Mouse (Mus musculus) heart, embryonic 12.5 days (tissue): Measurements from ENCODE around the gene Tmem17. TPM values are rescaled to one million over a fixed set of nuclear protein-coding genes. Genes with fewer than 3 reads are reported as not detected.

ENCODE experiments used
- ATAC-seq: fragments of 200-750 bp; cut with Nextera tagmentation; 2 replicates; pipeline ENCODE4 v1.8.0; 2017; ENCODE audit warnings: moderate TSS enrichment, moderate library complexity; ENCODE audit not compliant: insufficient number of reproducible peaks, low FRiP score
- H3K27ac ChIP-seq: fragments of 300-500 bp; sonication (generic); 2 replicates; pipeline ENCODE4 v1.5.1; 2016; ENCODE audit warnings: mild to moderate bottlenecking, moderate library complexity; ENCODE audit not compliant: poor library complexity, severe bottlenecking
- H3K27me3 ChIP-seq: fragments of 300-500 bp; sonication (generic); replicated peaks from 2 replicates; pipeline ENCODE4 v1.6.1; 2016; ENCODE audit warnings: mild to moderate bottlenecking, moderate library complexity
- H3K36me3 ChIP-seq: fragments of 300-500 bp; sonication (generic); 2 replicates; pipeline ENCODE4 v1.6.1; 2016; ENCODE audit warnings: mild to moderate bottlenecking, moderate library complexity
- H3K4me1 ChIP-seq: fragments of 300-500 bp; sonication (generic); replicated peaks from 2 replicates; pipeline ENCODE4 v1.6.1; 2016; ENCODE audit warnings: mild to moderate bottlenecking
- H3K4me2 ChIP-seq: fragments of 300-500 bp; sonication (generic); 2 replicates; pipeline ENCODE4 v1.6.1; 2016; ENCODE audit warnings: mild to moderate bottlenecking, moderate library complexity
- H3K4me3 ChIP-seq: fragments of 300-500 bp; sonication (generic); 2 replicates; pipeline ENCODE4 v1.5.1; 2016; ENCODE audit warnings: mild to moderate bottlenecking
- H3K9ac ChIP-seq: fragments of 300-500 bp; sonication (generic); 2 replicates; pipeline ENCODE4 v1.6.1; 2016; ENCODE audit warnings: mild to moderate bottlenecking, moderate library complexity
- H3K9me3 ChIP-seq: fragments of 300-500 bp; sonication (generic); replicated peaks from 2 replicates; pipeline ENCODE4 v1.6.1; 2016; ENCODE audit warnings: mild to moderate bottlenecking, moderate library complexity
- WGBS: fragments of 180-500 bp; shearing (Covaris S2); methylation state at CpG from one replicate; pipeline ENCODE4 v1.1.7; 2016; 5-methylcytosine and 5-hydroxymethylcytosine counted together
- polyA plus RNA-seq: library from polyadenylated mRNA; unstranded; fragments of >200 nt; fragmentation: Nextera tagmentation; extraction: Ambion mirVana; gene quantifications from 2 replicates; pipeline ENCODE4 v1.2.1, GENCODE M21; 2016

Tmem17 gene
- polyA plus RNA-seq, 1 experiment from 2014 or later = 10.8 TPM

DNA sequence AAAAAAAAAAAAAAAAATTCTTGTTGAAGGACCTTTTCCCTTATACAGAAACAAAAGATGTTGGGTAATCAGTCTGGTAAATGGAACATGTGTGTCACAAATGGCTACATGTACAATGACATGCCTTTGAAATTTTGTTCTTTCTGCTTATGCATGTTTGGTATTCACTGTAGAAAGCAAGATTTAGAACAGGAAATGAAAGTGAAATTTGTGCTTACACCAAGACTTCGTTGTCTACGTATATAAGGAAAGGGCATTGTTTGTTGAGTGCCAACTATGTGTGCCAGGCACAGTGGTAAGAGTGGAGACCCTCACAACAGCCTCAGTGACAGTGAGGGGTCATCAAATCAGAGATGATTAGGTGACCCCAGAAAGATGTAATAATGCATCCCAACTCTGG is 3.2 kb downstream of the Tmem17 start:
- Histone ChIP-seq H3K9me3 (0 out of 2 replicates have a peak, but pooled peaks cover 4% of the 10 kb centered on the region), H3K27ac (no peak overlapping the region), H3K4me1 (no peaks in the 10 kb centered on the region), H3K9ac (no peak overlapping the region), H3K36me3 (peaks cover 19% of the 10 kb centered on the region), H3K4me3 (no peak overlapping the region), H3K27me3 (no peaks in the 10 kb centered on the region), H3K4me2 (no peak overlapping the region)
- 94% methylated on average over 2 of the region's 2 CpGs for WGBS
- no peak for ATAC-seq

DNA sequence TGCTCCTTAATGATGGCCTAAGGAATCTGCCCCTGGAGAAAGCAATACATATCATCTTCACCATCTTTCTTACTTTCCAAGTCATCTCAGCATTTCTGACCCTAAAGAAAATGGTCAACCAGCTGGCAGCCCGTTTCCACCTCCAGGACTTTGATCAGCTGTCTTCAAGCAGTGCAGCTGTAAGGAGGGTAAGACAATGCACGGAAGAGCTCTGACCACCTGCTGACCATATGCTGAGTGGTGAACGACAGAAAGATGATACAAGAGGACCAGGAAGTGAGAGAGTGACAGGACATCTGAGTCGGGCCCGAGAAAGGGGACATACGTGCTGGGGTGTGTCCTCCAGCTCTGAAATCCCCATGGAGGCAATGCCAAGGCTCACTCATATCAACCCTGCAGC is 6.6 kb downstream of the Tmem17 start:
- H3K4me2 ChIP-seq = no peak overlapping the region
- 82% methylated on average over 6 of the region's 6 CpGs for WGBS

GRCm38 (mm10) chr11:22520251-22520650 is 8.4 kb downstream of the Tmem17 start:
- Histone ChIP-seq H3K9me3 (0 out of 2 replicates have a peak, but pooled peaks cover 7% of the 10 kb centered on the region), H3K36me3 (peaks cover 25% of the 10 kb centered on the region), H3K9ac (no peak overlapping the region), H3K27ac (no peak overlapping the region), H3K27me3 (no peaks in the 10 kb centered on the region), H3K4me1 (no peaks in the 10 kb centered on the region), H3K4me3 (no peak overlapping the region), H3K4me2 (no peak overlapping the region)
- 83% methylated on average over 4 of the region's 4 CpGs for WGBS
- ATAC-seq = no peak

More for the DNA sequence above, 6.6 kb downstream of the Tmem17 start:
- peaks cover 25% of the 10 kb centered on the region for H3K36me3 ChIP-seq
- ATAC-seq = no peak
- H3K9me3 ChIP-seq = 0 out of 2 replicates have a peak, but pooled peaks cover 7% of the 10 kb centered on the region
- H3K27ac ChIP-seq = no peak overlapping the region
- no peak overlapping the region for H3K9ac ChIP-seq
- no peaks in the 10 kb centered on the region for H3K27me3 ChIP-seq
- no peak overlapping the region for H3K4me3 ChIP-seq
- H3K4me1 ChIP-seq = no peaks in the 10 kb centered on the region

DNA sequence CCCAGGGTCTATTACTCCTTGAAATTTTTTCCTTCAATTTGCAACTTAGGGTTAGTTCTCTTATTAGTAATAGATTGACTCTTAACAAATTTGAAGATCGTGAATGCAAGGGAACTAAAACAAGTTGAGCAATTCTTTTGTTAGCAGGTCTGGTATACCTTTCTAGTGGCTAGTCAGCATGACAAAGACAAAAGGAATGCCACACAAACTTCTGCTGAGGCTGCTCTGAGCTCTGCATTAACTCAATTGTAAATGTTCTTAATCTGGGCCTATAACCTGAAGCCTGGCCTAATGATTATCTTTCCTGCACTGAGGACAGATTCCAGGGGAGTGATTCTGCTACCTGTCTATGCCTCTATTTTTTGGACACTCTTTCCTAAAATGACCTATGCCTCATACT is 12.7 kb downstream of the Tmem17 start:
- H3K9ac ChIP-seq = no peak overlapping the region
- H3K4me3 ChIP-seq = no peak overlapping the region
- H3K27me3 ChIP-seq = no peaks in the 10 kb centered on the region
- H3K4me1 ChIP-seq = no peaks in the 10 kb centered on the region
- peaks cover 9% of the 10 kb centered on the region; the same call in 1 of the 2 replicates for H3K36me3 ChIP-seq
- no peak overlapping the region for H3K4me2 ChIP-seq
- no peak for ATAC-seq
- 87% methylated on average over 1 of the region's 1 CpGs for WGBS
- H3K27ac ChIP-seq = no peak overlapping the region
- peaks cover 7% of the 10 kb centered on the region; the same call in 1 of the 2 replicates for H3K9me3 ChIP-seq

- no peak overlapping the region for H3K4me3 ChIP-seq
- H3K4me1 ChIP-seq = peaks cover 5% of the 10 kb centered on the region; the same call in 1 of the 2 replicates
- no peak for ATAC-seq
- no peak overlapping the region for H3K27ac ChIP-seq
- H3K9me3 ChIP-seq = no peaks in the 10 kb centered on the region
- H3K9ac ChIP-seq = no peak overlapping the region
- H3K36me3 ChIP-seq = no peaks in the 10 kb centered on the region
- 57% methylated on average over 1 of the region's 1 CpGs for WGBS
- H3K4me2 ChIP-seq = no peak overlapping the region
- no peaks in the 10 kb centered on the region for H3K27me3 ChIP-seq
These were observed 28.7 kb downstream of the Tmem17 start for GRCm38 (mm10) chr11:22540600-22540999.

GRCm38 (mm10) chr11:22560061-22560460 is 48.2 kb downstream of the Tmem17 start:
- no peak overlapping the region for H3K27ac ChIP-seq
- H3K9ac ChIP-seq = no peak overlapping the region
- no peak overlapping the region for H3K4me3 ChIP-seq
- H3K9me3 ChIP-seq = no peaks in the 10 kb centered on the region
- H3K36me3 ChIP-seq = no peaks in the 10 kb centered on the region
- 83% methylated on average over 1 of the region's 1 CpGs for WGBS
- no peak for ATAC-seq
- no peak overlapping the region for H3K4me2 ChIP-seq
- no peaks in the 10 kb centered on the region for H3K27me3 ChIP-seq
- peaks cover 11% of the 10 kb centered on the region for H3K4me1 ChIP-seq

DNA sequence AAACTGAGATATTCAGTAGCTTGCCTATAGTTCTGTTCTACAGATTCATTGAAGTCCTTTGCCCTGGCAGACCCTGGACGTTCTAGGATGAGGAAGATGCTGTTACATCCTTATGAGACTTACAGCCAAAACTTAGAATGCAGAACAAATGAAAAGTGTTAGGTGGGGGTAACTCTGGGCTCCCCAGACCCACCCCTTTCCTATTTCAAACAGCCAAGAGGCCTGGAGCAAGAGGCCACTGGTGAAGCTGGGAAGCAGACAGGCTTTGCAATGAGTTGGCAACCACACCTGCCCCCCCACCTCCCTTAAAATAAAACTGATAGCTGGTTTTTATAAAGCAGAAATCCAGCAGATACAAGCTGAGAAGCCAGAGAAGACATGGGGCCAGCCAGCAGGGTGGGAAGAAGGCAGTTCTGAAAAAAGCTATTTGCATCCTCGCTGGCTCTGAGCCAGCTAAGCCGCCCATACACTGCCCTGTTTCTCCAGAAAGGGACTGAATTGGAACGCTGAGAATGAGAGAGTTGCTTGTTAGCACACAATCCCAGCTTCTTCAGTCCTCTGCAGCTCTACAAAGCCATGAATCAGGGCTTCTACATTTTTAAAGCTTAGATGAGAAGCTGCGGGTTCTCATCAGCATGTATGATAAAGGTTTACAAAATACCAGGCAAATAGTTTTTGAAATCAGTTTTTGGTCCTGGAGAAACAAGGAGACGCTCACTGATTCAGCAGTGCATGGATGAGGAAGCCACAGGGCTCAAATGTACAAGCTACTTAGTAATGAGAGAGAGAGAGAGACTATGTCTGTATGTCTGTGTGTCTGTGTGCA is 48.8 kb downstream of the Tmem17 start:
- no peak overlapping the region for H3K4me3 ChIP-seq
- H3K36me3 ChIP-seq = no peaks in the 10 kb centered on the region
- no peak for ATAC-seq
- H3K9me3 ChIP-seq = no peaks in the 10 kb centered on the region
- peaks cover 11% of the 10 kb centered on the region for H3K4me1 ChIP-seq
- WGBS = 46% methylated on average over 6 of the region's 6 CpGs
- H3K27me3 ChIP-seq = no peaks in the 10 kb centered on the region
- peak overlapping the region; percentile 36; the same call in 1 of the 2 replicates for H3K27ac ChIP-seq
- peak overlapping the region; percentile 8; the same call in 1 of the 2 replicates for H3K4me2 ChIP-seq
- H3K9ac ChIP-seq = peak overlapping the region; percentile 33; the same call in 1 of the 2 replicates

DNA sequence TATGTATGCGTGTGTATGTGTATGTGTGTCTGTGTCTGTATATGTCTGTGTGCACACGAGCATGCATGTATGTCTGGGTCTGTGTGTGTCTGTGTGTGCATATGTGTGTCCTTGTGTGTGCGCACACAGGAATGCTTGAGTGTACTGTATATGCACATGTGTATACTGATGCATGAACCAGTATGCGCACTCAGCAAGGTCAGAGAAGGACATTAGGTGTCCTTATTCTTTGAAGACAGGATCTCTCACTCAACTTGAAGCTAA is 49.4 kb downstream of the Tmem17 start:
- Histone ChIP-seq H3K27me3 (no peaks in the 10 kb centered on the region), H3K4me2 (no peak overlapping the region), H3K36me3 (no peaks in the 10 kb centered on the region), H3K9me3 (no peaks in the 10 kb centered on the region), H3K4me1 (peaks cover 11% of the 10 kb centered on the region), H3K27ac (no peak overlapping the region), H3K4me3 (no peak overlapping the region), H3K9ac (no peak overlapping the region)
- no peak for ATAC-seq
- 87% methylated on average over 4 of the region's 4 CpGs for WGBS

DNA sequence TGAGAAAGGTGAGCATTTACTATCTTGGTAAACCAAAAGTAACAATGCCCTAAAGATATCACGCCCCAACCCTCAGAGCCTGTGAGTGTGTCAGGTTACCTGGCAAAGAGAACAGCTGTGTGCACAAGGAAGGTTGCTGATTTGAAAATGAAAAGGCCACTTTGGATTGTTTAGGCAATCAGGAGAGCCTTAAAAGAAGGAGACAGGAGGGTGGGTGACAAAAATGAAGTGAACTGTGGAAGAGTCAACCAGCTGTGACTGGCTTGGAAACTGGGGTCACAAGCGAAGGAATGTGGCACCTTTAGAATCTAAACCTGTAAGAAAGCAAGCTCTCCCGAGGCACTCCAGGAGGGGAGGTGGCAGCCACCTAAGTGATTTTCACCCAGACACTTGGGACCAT is 51.8 kb downstream of the Tmem17 start:
- no peaks in the 10 kb centered on the region for H3K36me3 ChIP-seq
- WGBS = 72% methylated on average over 3 of the region's 3 CpGs

GRCm38 (mm10) chr11:22564676-22565075 is 52.8 kb downstream of the Tmem17 start:
- no peak overlapping the region for H3K27ac ChIP-seq
- H3K9me3 ChIP-seq = no peaks in the 10 kb centered on the region
- no peak for ATAC-seq
- H3K4me3 ChIP-seq = no peak overlapping the region
- H3K36me3 ChIP-seq = no peaks in the 10 kb centered on the region
- H3K4me1 ChIP-seq = peaks cover 11% of the 10 kb centered on the region
- H3K4me2 ChIP-seq = no peak overlapping the region
- 81% methylated on average over 3 of the region's 3 CpGs for WGBS
- no peaks in the 10 kb centered on the region for H3K27me3 ChIP-seq
- no peak overlapping the region for H3K9ac ChIP-seq

More for the DNA sequence above, 51.8 kb downstream of the Tmem17 start:
- Histone ChIP-seq H3K27ac (no peak overlapping the region), H3K9ac (no peak overlapping the region), H3K27me3 (no peaks in the 10 kb centered on the region), H3K4me3 (no peak overlapping the region), H3K9me3 (no peaks in the 10 kb centered on the region), H3K4me2 (no peak overlapping the region), H3K4me1 (peaks cover 11% of the 10 kb centered on the region)
- ATAC-seq = no peak
